Mouse (Mus musculus): ENCODE measurements around the gene Rasgef1b.

DNA sequence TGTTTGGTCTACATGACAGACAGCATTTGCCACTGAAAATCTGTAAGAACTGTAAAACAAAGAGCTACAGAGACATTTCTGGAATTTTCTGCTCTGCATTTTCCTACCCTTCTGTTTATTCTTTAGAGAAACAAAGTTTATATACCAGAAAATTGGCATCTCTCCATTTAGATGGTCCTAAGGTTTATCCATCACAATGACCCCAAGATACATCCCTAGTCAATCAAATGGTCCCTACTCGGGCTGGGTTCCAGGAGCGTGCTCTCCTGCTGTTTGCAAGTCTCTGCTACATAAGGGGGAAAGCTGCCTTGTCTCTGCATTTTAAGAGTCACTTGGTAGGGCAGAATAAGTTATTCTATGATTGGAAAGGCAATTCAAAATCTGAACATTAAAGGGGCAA lies 44.8 kb downstream of the Rasgef1b start:
- TF ChIP-seq POLR2A (IDR thresholded peaks at IDR 0.05; ENCODE audit: low read depth, low read length) (no peak), GABPA (IDR thresholded peaks at IDR 0.05; ENCODE audit: insufficient replicate concordance, low read depth, low read length) (no peak), EP300 (IDR thresholded peaks at IDR 0.05; ENCODE audit: low read length) (no peak), BHLHE40 (IDR thresholded peaks at IDR 0.05; ENCODE audit: low read depth, low read length) (no peak), TCF12 (IDR thresholded peaks at IDR 0.05; ENCODE audit: low read depth, low read length) (no peak), CTCF (conservative IDR thresholded peaks at IDR 0.05 in 1 of 2, IDR thresholded peaks at IDR 0.05 in 1 of 2; ENCODE audit: low read depth in 2 of 2, low read length in 2 of 2) (no peak), USF2 (conservative IDR thresholded peaks at IDR 0.05; ENCODE audit: low read depth, low read length) (no peak), ELF1 (IDR thresholded peaks at IDR 0.05; ENCODE audit: low read depth, low read length) (no peak), USF1 (IDR thresholded peaks at IDR 0.05; ENCODE audit: low read depth, low read length) (no peak), ZC3H11A (IDR thresholded peaks at IDR 0.05; ENCODE audit: low read depth, low read length) (no peak), MAX (IDR thresholded peaks at IDR 0.05; ENCODE audit: low read length) (no peak), ETS1 (conservative IDR thresholded peaks at IDR 0.05; ENCODE audit: low read depth, low read length) (no peak), JUN (IDR thresholded peaks at IDR 0.05; ENCODE audit: insufficient read depth, low read depth, low read length) (no peak), CHD2 (IDR thresholded peaks at IDR 0.05; ENCODE audit: low read length) (no peak)
